Mouse (Mus musculus): ENCODE results near the gene Rubcn.

DNA sequence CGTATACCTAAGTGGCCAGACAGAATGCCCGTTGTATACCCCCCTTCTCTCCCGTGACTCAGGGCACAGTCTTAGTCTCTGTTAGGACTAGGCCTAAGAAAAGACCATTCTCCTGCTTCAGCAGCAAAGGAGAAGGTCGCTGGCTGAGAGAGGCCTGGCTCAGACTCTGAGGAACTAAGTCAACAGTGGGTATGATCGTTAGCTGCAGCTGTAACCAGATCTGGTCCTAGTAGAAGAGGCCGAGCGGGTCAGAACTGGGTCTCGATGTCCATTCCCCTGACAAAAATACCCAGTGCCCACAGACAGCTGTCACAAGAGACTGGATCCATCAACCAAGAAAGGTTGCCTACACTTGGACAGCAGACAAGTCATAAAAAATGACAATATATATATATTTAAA is 54.1 kb downstream of the Rubcn start:
- TF ChIP-seq GATA1 (IDR thresholded peaks at IDR 0.05; ENCODE audit: low read length) (no peak), TAL1 (IDR thresholded peaks at IDR 0.05; ENCODE audit: low read length) (no peak)
